Mouse (Mus musculus) lung, adult 2 months (tissue): ENCODE results near the gene Kansl3.

Source experiments
- CTCF ChIP-seq: fragments of 200-500 bp; IDR thresholded peaks from 2 replicates; pipeline ENCODE4 v1.5.1; 2011; ENCODE audit warnings: mild to moderate bottlenecking, low read length, control low read depth; ENCODE audit not compliant: insufficient read depth
- POLR2A ChIP-seq: fragments of 200-500 bp; IDR thresholded peaks from 2 replicates; pipeline ENCODE4 v1.6.1; 2011; ENCODE audit warnings: low read depth, mild to moderate bottlenecking, control low read depth, low read length, borderline replicate concordance; ENCODE audit errors: extremely low read depth

GRCm38 (mm10) chr1:36356955-36357695, 11.9 kb downstream of the Kansl3 start:
- TF ChIP-seq CTCF (no peak), POLR2A (no peak)
